Mouse (Mus musculus): ENCODE measurements around the gene Chmp4b.

- no peak for TF ChIP-seq CTCF (IDR thresholded peaks at IDR 0.05; ENCODE audit: control insufficient read depth, insufficient read depth, insufficient read length)
- no peak for TF ChIP-seq USF1 (IDR thresholded peaks at IDR 0.05; ENCODE audit: low read depth)
- no peak for TF ChIP-seq MYOD1 (IDR thresholded peaks at IDR 0.05; ENCODE audit: control insufficient read depth, insufficient read length, low read depth)
- no peak for TF ChIP-seq MAX (IDR thresholded peaks at IDR 0.05)
- TF ChIP-seq CEBPB (IDR thresholded peaks at IDR 0.05; ENCODE audit: low read depth) = no peak
- TF ChIP-seq MYOG (IDR thresholded peaks at IDR 0.05; ENCODE audit: control insufficient read depth, extremely low read depth, insufficient read length) = no peak
Measured at GRCm38 (mm10) chr2:154690959-154691358, 39.5 kb downstream of the Chmp4b start.

Measured in C2C12 (cell line).